Mouse (Mus musculus) neural tube, embryonic 14.5 days (tissue): ENCODE results near the gene Baiap2. TPM values are rescaled to one million over a fixed set of nuclear protein-coding genes. Genes with fewer than 3 reads are reported as not detected.

Experiments used
- ATAC-seq: fragments of 200-750 bp; cut with Nextera tagmentation; 2 replicates; pipeline ENCODE4 v1.8.0; 2017; ENCODE audit warnings: low read depth, mild to moderate bottlenecking, moderate TSS enrichment, moderate library complexity
- H3K27ac ChIP-seq: fragments of 300-500 bp; sonication (generic); 2 replicates; pipeline ENCODE4 v1.5.1; 2014; ENCODE audit warnings: low read depth, mild to moderate bottlenecking, control low read depth, low read length, moderate library complexity, mixed read lengths
- H3K27me3 ChIP-seq: fragments of 300-500 bp; sonication (generic); 2 replicates; pipeline ENCODE4 v1.6.1; 2014; ENCODE audit warnings: low read length; ENCODE audit not compliant: control insufficient read depth, insufficient read depth
- H3K36me3 ChIP-seq: fragments of 300-500 bp; sonication (generic); 2 replicates; pipeline ENCODE4 v1.6.1; 2014; ENCODE audit warnings: low read length, mixed read lengths; ENCODE audit not compliant: control insufficient read depth, insufficient read depth
- H3K4me1 ChIP-seq: fragments of 300-500 bp; sonication (generic); 2 replicates; pipeline ENCODE4 v1.6.1; 2014; ENCODE audit warnings: low read length; ENCODE audit not compliant: control insufficient read depth, insufficient read depth
- H3K4me2 ChIP-seq: fragments of 300-500 bp; sonication (generic); 2 replicates; pipeline ENCODE4 v1.6.1; 2014; ENCODE audit warnings: mild to moderate bottlenecking, low read depth, low read length, control low read depth
- H3K4me3 ChIP-seq: fragments of 300-500 bp; sonication (generic); 2 replicates; pipeline ENCODE4 v1.5.1; 2014; ENCODE audit warnings: low read depth, low read length, control low read depth, mixed read lengths
- H3K9ac ChIP-seq: fragments of 300-500 bp; sonication (generic); replicated peaks from 2 replicates; pipeline ENCODE4 v1.6.1; 2014; ENCODE audit warnings: low read depth, mild to moderate bottlenecking, control low read depth, low read length, mixed read lengths
- H3K9me3 ChIP-seq: fragments of 300-500 bp; sonication (generic); 2 replicates; pipeline ENCODE4 v1.6.1; 2016; ENCODE audit warnings: low read length; ENCODE audit not compliant: control insufficient read depth
- WGBS: fragments of 180-500 bp; shearing (Covaris S2); extraction: QIAGEN DNeasy Blood & Tissue Kit; methylation state at CpG from one replicate; pipeline ENCODE4 v1.1.7; 2014; 5-methylcytosine and 5-hydroxymethylcytosine counted together
- polyA plus RNA-seq: library from polyadenylated mRNA; unstranded; fragments of >200 nt; fragmentation: Nextera tagmentation; extraction: Ambion mirVana; gene quantifications from 2 replicates; pipeline ENCODE4 v1.2.1, GENCODE M21; 2014

The Baiap2 gene
- polyA plus RNA-seq, result 12.6 and 13.7 TPM in 2 replicates

DNA sequence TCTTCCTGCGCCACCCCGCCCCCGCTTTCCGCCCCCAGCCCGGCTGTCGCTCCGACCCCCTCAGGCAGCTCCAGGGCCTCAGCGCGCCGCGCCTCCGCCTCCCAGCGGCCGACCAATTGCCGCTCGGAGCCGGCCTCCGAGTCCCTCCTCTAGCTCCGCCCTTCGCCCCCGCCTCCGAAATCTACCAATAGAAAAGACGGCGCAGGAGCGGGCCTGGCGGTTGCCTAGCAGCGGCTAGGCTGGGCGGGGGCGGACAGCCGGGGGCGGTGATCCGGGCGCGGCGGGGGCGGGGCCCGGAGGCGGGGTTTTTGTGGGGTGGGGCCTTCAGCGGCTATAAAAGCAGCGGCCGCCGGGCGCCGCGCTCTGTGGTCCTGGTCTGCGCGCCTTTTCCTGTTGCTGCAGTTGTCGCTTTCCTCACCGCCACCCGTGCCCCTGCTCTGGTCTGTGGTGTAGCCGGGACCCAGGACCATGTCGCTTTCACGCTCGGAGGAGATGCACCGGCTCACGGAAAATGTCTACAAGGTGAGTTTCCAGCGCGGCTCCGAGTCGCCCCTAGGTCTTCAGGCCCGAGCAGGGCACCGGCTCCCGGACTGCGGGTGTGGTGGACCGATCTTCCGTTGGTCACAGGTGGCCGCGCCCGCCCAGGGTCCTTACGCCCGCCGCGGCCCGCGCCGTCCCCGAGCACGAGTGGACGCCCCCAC lies at the start of gene Baiap2:
Gene Baiap2, plus strand, starts transcription at position 37 of the 701 bp plus-strand sequence.
- Histone ChIP-seq H3K4me3 (peak within 1 kb of the TSS; percentile 69), H3K27me3 (no peaks in the 10 kb centered on the region), H3K4me1 (peaks cover 19% of the 10 kb centered on the region), H3K9me3 (no peaks in the 10 kb centered on the region), H3K36me3 (no peaks in the 10 kb centered on the region), H3K9ac (peak within 1 kb of the TSS; percentile 62), H3K27ac (peak within 1 kb of the TSS; percentile 69), H3K4me2 (peak within 1 kb of the TSS; percentile 98)
- under 1% methylated on average over 66 of the region's 79 CpGs for WGBS
- peak; percentile 96 for ATAC-seq

DNA sequence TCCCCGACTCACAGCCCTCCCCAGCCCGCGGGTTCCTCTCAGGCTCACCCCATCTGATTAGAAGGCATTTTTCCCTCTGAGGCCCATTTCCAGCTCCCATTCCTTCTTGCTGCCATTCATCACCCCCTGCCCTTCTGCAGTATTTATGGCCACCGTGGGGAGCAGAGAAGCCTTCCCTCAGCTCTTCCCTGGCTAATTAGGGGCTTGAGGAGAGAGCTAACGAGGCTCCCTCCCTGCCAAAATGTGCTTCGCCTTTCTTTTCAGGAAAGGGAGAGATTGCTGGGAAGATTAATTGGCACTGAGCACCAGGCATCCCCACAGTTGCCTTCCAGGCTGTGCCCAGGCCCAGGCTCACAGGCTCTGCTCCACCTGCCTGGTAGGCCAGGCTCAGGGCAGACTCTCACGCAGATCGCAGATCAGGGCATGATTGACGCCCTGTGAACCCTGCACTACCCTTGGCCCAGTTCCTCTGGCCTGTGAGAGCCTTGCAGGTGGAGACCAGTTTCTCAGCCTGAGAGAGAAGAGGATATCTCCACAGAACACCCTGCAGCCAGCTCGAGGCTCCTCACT lies 48.8 kb upstream of the Baiap2 start:
- 26% methylated on average over 10 of the region's 10 CpGs for WGBS
- Histone ChIP-seq H3K4me1 (peaks cover 34% of the 10 kb centered on the region), H3K27me3 (no peaks in the 10 kb centered on the region), H3K9ac (0 out of 2 replicates have a peak overlapping the region, but pooled peaks have one; percentile 25), H3K4me2 (no peak overlapping the region), H3K36me3 (no peaks in the 10 kb centered on the region; the same call in 1 of the 2 replicates), H3K27ac (peak overlapping the region; percentile 78), H3K4me3 (no peak overlapping the region), H3K9me3 (no peaks in the 10 kb centered on the region)
- ATAC-seq, result no peak

DNA sequence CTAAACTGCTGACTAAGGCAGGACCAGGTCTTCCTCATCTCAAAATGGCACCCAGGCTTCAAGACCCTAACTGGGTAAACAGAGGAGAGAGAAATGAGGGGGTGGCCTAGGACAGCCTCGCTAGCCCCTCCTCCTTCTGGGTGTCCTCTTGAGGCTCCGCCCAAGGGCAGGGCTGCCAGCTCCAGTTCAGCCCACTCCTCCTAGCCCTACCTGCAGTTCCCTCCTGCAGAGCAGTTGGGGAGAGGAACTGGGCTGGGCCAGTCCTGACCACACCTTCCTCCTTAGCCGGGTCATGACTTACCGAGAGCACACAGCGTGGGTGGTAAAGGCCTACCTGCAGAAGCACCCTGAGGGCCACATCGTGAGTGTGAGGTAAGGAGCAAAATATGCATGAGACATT lies 47.9 kb upstream of the Baiap2 start:
- Histone ChIP-seq H3K4me2 (no peak overlapping the region), H3K9me3 (no peaks in the 10 kb centered on the region), H3K4me1 (peaks cover 34% of the 10 kb centered on the region), H3K9ac (0 out of 2 replicates have a peak overlapping the region, but pooled peaks have one; percentile 25), H3K27ac (peak overlapping the region; percentile 78), H3K4me3 (no peak overlapping the region), H3K36me3 (no peaks in the 10 kb centered on the region; the same call in 1 of the 2 replicates), H3K27me3 (no peaks in the 10 kb centered on the region)
- no peak for ATAC-seq
- 68% methylated on average over 6 of the region's 6 CpGs for WGBS

DNA sequence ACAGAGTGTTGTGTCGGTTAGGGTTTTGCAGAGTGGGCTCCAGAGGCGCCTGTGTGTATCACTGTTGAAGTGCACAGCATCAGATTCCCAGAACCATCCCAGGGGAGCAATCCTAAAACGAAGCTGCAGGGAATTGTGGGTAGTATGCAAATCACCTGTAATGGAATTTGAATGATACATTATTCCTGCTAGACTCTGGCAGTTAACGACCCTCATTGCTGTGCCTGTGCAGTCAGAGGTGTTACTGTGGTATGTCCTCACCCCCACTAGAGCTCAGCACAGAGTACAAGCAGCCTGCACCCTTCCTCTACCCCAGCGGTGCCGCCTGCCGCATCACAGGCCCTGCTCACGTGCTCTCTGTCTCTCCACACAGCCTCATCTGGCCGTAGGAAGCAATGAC lies 45.5 kb upstream of the Baiap2 start:
- Histone ChIP-seq H3K9ac (no peak overlapping the region), H3K4me3 (no peak overlapping the region), H3K27ac (peak overlapping the region; percentile 82), H3K27me3 (no peaks in the 10 kb centered on the region), H3K36me3 (no peaks in the 10 kb centered on the region), H3K4me1 (peaks cover 34% of the 10 kb centered on the region), H3K9me3 (no peaks in the 10 kb centered on the region), H3K4me2 (no peak overlapping the region)
- WGBS, result 43% methylated on average over 9 of the region's 9 CpGs
- peak; percentile 89 for ATAC-seq

DNA sequence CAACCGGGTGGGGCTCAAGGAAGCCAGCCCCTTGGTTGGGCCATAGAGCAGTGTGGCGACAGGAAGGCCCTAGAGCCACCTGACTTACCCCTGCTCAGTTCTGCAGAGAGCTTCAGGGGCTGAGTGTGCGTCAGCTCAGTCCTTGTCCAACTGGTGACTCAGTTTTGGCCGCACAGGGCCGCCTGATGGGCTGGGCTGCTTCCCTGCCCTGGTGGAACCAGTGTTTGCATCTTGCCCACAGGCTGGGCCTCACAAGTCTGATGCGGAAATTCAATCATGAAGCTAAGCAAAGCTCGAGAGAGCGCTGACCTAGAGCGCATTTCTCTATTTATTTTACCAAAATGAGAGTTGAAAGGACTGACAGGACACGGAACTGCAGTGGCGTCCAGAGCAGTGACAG lies 43.6 kb upstream of the Baiap2 start:
- 87% methylated on average over 11 of the region's 11 CpGs for WGBS
- Histone ChIP-seq H3K4me1 (peaks cover 20% of the 10 kb centered on the region), H3K9ac (no peak overlapping the region), H3K27ac (no peak overlapping the region), H3K4me2 (no peak overlapping the region), H3K9me3 (no peaks in the 10 kb centered on the region), H3K27me3 (no peaks in the 10 kb centered on the region), H3K36me3 (no peaks in the 10 kb centered on the region), H3K4me3 (no peak overlapping the region)
- no peak for ATAC-seq

DNA sequence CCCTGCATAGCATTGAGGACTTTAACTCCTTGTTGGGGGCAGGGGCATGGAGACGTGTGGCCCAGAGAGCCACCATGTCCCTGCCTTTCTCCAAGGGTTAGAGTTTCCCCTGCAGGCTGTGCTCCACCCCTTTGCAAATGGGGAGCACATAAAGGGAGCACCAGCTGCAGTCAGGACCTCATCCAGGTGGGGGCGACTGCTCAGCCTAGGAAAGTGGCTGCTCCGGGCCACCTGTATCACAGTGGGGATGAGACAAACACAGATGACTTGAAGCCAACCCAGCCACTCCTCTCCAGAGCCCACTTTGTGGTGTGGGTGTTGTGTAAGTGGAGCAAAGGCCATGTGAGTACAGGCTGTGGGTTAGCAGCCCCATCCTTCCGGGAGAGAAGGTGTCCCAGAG lies 41.4 kb upstream of the Baiap2 start:
- no peak for ATAC-seq

DNA sequence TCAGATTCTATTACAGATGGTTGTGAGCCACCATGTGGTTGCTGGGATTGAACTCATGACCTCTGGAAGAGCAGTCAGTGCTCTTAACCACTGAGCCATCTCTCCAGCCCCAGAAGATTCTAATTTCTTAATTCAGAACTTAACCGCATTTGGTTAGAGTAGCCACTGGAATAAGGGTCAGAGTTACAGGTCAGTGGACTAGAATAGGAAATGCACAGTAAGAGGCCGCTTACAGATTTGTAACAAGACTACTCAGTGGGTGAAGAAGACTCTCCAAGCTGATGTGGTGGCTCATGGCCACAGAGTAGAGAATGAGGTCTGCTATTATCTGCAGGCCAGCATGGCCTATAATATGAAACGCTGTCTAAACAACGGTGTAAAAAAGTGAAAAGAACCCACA lies 39.7 kb upstream of the Baiap2 start:
- H3K4me2 ChIP-seq, result no peak overlapping the region
- H3K4me3 ChIP-seq, result no peak overlapping the region
- no peak overlapping the region for H3K27ac ChIP-seq
- H3K27me3 ChIP-seq, result no peaks in the 10 kb centered on the region
- no peaks in the 10 kb centered on the region for H3K36me3 ChIP-seq
- 84% methylated on average over 4 of the region's 4 CpGs for WGBS
- no peak for ATAC-seq
- H3K9me3 ChIP-seq, result no peaks in the 10 kb centered on the region
- H3K9ac ChIP-seq, result no peak overlapping the region
- peaks cover 1% of the 10 kb centered on the region; the same call in 1 of the 2 replicates for H3K4me1 ChIP-seq

More for the DNA sequence above, 41.4 kb upstream of the Baiap2 start:
- no peaks in the 10 kb centered on the region for H3K36me3 ChIP-seq
- no peak overlapping the region for H3K9ac ChIP-seq
- H3K4me1 ChIP-seq, result peaks cover 9% of the 10 kb centered on the region
- 72% methylated on average over 4 of the region's 4 CpGs for WGBS
- H3K4me3 ChIP-seq, result no peak overlapping the region
- no peak overlapping the region for H3K27ac ChIP-seq
- no peak overlapping the region for H3K4me2 ChIP-seq
- no peaks in the 10 kb centered on the region for H3K27me3 ChIP-seq
- H3K9me3 ChIP-seq, result no peaks in the 10 kb centered on the region

DNA sequence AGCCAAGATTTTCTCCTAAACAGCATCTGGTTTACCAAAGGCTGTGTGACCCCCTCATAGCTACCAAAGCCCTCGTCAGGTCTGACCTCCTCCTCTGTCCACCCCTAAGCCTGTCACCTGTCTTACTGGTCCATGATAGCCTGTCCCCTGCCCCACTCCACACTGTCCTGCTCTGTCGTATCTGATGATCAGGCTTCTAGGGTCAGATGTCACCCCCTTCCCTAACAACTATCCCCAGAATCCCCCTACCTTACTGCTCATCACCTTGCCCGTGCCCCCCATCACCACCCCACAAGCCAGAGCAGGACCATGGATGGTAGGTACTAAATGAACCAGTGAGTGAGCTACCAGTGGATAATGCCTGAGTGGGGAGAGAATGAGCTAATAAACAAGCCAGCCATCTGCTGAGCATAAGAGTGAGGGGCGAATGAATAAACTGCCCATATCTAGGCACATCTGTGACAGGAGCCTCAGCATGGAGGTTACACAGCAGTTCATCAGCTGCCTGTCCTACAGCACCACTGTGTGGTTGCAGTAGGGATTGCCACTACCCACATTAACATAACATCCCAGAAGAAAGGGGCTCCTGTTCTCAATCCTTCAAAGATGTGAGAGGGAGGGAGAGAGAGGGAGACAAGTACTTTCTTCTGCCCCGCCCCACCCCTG lies 37.8 kb upstream of the Baiap2 start:
- H3K27me3 ChIP-seq, result no peaks in the 10 kb centered on the region
- no peaks in the 10 kb centered on the region for H3K4me1 ChIP-seq
- no peaks in the 10 kb centered on the region for H3K9me3 ChIP-seq
- H3K36me3 ChIP-seq, result no peaks in the 10 kb centered on the region
- no peak overlapping the region for H3K9ac ChIP-seq
- H3K4me2 ChIP-seq, result no peak overlapping the region
- no peak overlapping the region for H3K27ac ChIP-seq
- no peak overlapping the region for H3K4me3 ChIP-seq
- 33% methylated on average over 5 of the region's 5 CpGs for WGBS
- ATAC-seq, result peak; percentile 80

DNA sequence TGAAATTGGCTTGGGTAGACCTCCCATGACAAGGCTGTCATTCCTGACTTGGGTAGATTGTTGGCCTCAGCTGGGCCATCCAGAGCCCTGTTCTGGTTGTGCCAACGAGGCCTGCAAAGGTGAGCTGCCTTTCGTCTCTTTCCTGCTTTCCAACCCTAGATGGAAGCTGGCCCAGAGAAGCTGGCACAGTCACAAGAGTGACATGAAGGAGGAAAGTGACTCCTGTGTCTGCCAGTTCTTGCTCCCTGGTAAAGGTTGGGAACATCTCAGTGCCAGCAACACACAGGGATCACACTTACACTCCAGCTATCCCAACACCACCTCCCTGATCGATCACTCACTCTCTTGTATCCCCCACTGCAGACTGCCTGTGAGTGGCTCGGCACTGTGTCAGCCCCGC lies 36.8 kb upstream of the Baiap2 start:
- Histone ChIP-seq H3K9ac (no peak overlapping the region), H3K4me2 (no peak overlapping the region), H3K27me3 (no peaks in the 10 kb centered on the region), H3K4me1 (no peaks in the 10 kb centered on the region), H3K9me3 (no peaks in the 10 kb centered on the region), H3K4me3 (no peak overlapping the region), H3K36me3 (no peaks in the 10 kb centered on the region), H3K27ac (no peak overlapping the region)
- WGBS, result 83% methylated on average over 5 of the region's 5 CpGs
- ATAC-seq, result no peak
